Mouse (Mus musculus) embryonic facial prominence, embryonic 12.5 days (tissue): ENCODE measurements at regions not wholly inside any gene's neighbourhood (a gene's known extent, or its start where the extent isn't known, plus 50 kb on each side); places are given as distances from the start of the nearest gene placed in this dataset.

Experiments
- ATAC-seq: fragments of 200-750 bp; cut with Nextera tagmentation; 2 replicates; pipeline ENCODE4 v1.8.0; 2017; ENCODE audit not compliant: insufficient number of reproducible peaks, insufficient read depth, low FRiP score, low TSS enrichment
- H3K27ac ChIP-seq: fragments of 300-500 bp; sonication (generic); 2 replicates; pipeline ENCODE4 v1.5.1; 2016; ENCODE audit warnings: mild to moderate bottlenecking
- H3K27me3 ChIP-seq: fragments of 300-500 bp; sonication (generic); 2 replicates; pipeline ENCODE4 v1.6.1; 2016; ENCODE audit warnings: mild to moderate bottlenecking, moderate library complexity
- H3K36me3 ChIP-seq: fragments of 300-500 bp; sonication (generic); 2 replicates; pipeline ENCODE4 v1.6.1; 2016; ENCODE audit warnings: mild to moderate bottlenecking
- H3K4me1 ChIP-seq: fragments of 300-500 bp; sonication (generic); 2 replicates; pipeline ENCODE4 v1.6.1; 2016
- H3K4me2 ChIP-seq: fragments of 300-500 bp; sonication (generic); replicated peaks from 2 replicates; pipeline ENCODE4 v1.6.1; 2016; ENCODE audit warnings: mild to moderate bottlenecking, moderate library complexity
- H3K4me3 ChIP-seq: fragments of 300-500 bp; sonication (generic); 2 replicates; pipeline ENCODE4 v1.5.1; 2016; ENCODE audit warnings: mild to moderate bottlenecking
- H3K9ac ChIP-seq: fragments of 300-500 bp; sonication (generic); 2 replicates; pipeline ENCODE4 v1.6.1; 2016; ENCODE audit warnings: mild to moderate bottlenecking, moderate library complexity
- H3K9me3 ChIP-seq: fragments of 300-500 bp; sonication (generic); 2 replicates; pipeline ENCODE4 v1.6.1; 2016; ENCODE audit warnings: mild to moderate bottlenecking, moderate library complexity
- WGBS: fragments of 180-500 bp; shearing (Covaris S2); methylation state at CpG from one replicate; pipeline ENCODE4 v1.1.7; 2016; 5-methylcytosine and 5-hydroxymethylcytosine counted together

DNA sequence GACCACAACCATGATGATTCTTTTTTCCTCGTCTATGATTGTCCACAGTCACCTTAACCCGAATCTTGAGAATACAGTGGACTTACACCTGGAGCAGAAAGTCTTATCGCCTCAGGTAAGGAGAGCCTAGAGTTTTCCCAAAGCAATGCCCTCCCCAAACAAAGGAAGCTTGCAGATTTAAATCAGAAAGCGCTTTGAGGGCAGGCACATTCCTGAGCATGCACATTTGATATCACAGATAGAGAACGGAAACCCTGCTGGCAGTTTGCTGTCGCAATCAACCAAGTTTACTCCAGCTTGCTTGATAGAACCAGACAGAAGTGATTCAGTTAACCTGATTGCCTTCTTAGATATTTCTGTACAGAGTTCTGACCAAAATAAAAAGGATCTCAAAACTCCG lies 393.6 kb upstream of the Gm10131 start:
- Histone ChIP-seq H3K9me3 (no peaks in the 10 kb centered on the region), H3K27me3 (no peaks in the 10 kb centered on the region), H3K9ac (no peak overlapping the region), H3K36me3 (no peaks in the 10 kb centered on the region), H3K4me3 (no peak overlapping the region), H3K27ac (no peak overlapping the region), H3K4me1 (no peaks in the 10 kb centered on the region), H3K4me2 (no peak overlapping the region)
- WGBS: 80% methylated on average over 7 of the region's 7 CpGs
- ATAC-seq: no peak

DNA sequence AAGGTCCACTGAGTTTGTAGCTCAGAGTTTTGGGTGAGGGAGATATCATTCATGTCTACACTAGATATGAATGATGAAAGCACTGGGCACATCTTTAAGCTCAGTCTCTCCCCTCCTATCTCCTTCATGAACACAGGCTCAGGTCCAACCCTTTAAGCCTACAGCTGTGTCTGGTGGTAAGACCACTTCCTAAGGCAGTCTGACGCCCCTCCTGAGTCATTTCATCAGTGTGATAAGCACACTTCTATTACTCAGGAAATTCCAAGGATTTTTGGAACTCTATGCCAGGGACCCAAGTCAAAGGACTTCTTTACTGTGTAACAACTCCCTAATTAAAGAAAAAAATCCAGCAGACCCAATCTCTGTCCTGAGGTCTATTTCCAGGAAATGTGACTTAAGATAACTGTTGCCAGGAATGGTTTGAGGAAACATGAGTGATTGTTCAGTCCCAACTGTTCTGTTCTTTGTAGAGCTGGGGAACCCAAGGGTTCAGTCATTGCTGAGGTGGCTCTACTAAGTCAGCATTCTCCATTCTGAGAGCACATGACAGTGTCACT lies 391.1 kb upstream of the Gm10131 start:
- WGBS: 52% methylated on average over 1 of the region's 1 CpGs
- Histone ChIP-seq H3K9ac (no peak overlapping the region), H3K36me3 (no peaks in the 10 kb centered on the region), H3K27me3 (no peaks in the 10 kb centered on the region), H3K27ac (no peak overlapping the region), H3K4me2 (no peak overlapping the region), H3K9me3 (no peaks in the 10 kb centered on the region), H3K4me1 (no peaks in the 10 kb centered on the region), H3K4me3 (no peak overlapping the region)
- ATAC-seq: no peak

DNA sequence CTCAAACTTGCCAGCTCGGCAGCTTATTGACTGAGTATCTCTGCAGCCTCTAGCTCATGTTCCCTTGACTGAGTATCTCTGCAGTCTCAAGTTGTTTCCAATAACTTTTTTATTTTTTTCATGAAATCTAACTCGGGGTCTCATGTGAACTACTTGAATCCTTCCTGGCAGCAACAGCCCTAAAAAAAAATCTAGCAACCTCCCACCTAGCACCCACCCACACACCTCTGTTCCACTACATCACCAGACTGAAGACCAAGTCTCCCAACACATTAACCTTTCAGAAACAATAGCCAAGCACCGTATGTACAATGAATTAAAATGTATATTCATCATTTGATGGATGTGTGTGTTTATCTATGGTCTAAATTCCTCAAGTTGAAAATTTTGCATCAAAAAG lies 387.7 kb upstream of the Gm10131 start:
- WGBS: 74% methylated on average over 3 of the region's 3 CpGs
- Histone ChIP-seq H3K27ac (no peak overlapping the region), H3K4me3 (no peak overlapping the region), H3K9ac (no peak overlapping the region), H3K9me3 (no peaks in the 10 kb centered on the region), H3K36me3 (no peaks in the 10 kb centered on the region), H3K4me1 (no peaks in the 10 kb centered on the region), H3K27me3 (no peaks in the 10 kb centered on the region), H3K4me2 (no peak overlapping the region)
- no peak for ATAC-seq

DNA sequence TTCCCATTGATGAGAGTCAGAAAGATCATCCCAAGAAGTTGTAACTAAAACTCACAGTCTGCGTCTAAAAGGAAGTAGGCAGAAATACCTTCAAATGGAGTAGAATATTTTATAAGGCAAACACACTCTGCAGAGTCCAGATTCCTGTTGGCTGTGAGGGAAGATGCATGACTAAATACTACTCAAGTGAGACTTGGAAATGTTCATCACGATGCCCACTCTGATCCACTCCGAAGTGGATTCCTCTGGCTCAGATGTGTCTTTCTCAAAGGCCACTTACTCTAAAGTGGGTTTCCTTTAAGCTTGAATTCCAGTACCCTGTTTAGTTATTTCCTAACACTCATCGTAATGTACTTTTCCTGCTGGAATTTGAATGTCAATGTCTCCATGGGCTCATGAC lies 385.2 kb upstream of the Gm10131 start:
- H3K27ac ChIP-seq: no peak overlapping the region
- H3K9ac ChIP-seq: no peak overlapping the region
- H3K4me2 ChIP-seq: no peak overlapping the region
- ATAC-seq: no peak
- H3K36me3 ChIP-seq: no peaks in the 10 kb centered on the region
- 93% methylated on average over 4 of the region's 4 CpGs for WGBS
- H3K4me1 ChIP-seq: no peaks in the 10 kb centered on the region
- H3K27me3 ChIP-seq: no peaks in the 10 kb centered on the region
- no peaks in the 10 kb centered on the region for H3K9me3 ChIP-seq
- no peak overlapping the region for H3K4me3 ChIP-seq

DNA sequence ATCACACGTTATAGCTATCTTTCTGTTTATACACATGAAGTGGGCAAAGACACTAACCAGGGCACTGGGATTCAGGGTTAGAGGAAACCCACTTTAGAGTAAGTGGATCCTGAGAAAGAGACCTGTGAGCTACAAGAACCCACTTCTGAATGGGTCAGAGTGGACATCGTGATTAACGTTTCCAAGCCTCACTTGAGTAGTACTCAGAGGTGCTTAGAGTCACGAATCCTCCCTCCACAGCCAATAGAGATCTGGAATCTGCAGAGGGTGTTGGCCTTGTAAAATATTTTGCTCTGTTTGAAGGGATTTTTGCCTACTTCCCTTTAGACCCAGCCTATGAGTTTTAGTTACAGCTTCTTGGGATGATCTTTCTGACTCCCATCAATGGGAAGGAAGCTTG lies 384.4 kb upstream of the Gm10131 start:
- H3K4me3 ChIP-seq: no peak overlapping the region
- no peaks in the 10 kb centered on the region for H3K36me3 ChIP-seq
- ATAC-seq: no peak
- H3K27ac ChIP-seq: no peak overlapping the region
- no peaks in the 10 kb centered on the region for H3K4me1 ChIP-seq
- H3K9me3 ChIP-seq: no peaks in the 10 kb centered on the region
- WGBS: 90% methylated on average over 4 of the region's 4 CpGs
- H3K9ac ChIP-seq: no peak overlapping the region
- no peak overlapping the region for H3K4me2 ChIP-seq
- no peaks in the 10 kb centered on the region for H3K27me3 ChIP-seq

DNA sequence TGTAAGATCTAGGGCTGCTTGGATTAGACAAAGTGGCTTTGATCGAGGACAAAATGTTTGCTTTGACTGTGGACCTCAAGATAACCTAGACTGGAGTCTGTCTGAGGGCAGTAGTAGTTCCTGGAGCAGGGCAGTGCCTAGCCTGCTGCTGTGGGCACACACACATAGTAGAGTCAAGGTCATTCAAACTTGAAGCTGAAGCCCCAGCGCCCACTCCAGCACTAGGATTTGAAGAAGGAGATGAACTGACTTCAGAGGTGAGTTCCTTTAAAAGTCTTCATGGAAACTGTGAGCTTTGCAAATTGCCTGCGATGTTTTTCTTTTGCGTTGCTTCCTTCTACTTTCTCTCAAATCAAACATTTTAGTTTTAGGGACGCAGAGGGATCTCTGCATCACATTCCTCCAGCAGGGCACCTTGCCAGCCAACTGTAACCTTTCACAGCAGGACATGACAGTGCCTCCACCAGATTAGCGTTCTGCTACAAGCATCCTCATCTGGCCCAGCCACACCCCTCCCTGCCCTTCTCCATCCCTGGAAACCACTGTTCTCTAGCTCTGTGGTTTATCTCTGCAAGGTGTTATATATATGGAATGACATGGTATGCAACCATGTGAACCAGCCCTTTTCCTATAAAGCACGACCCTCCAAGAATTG lies 377.3 kb upstream of the Gm10131 start:
- Histone ChIP-seq H3K4me1 (no peaks in the 10 kb centered on the region), H3K27ac (no peak overlapping the region), H3K4me2 (no peak overlapping the region), H3K4me3 (no peak overlapping the region), H3K9me3 (no peaks in the 10 kb centered on the region), H3K9ac (no peak overlapping the region), H3K36me3 (no peaks in the 10 kb centered on the region), H3K27me3 (0 out of 2 replicates have a peak, but pooled peaks cover 3% of the 10 kb centered on the region)
- ATAC-seq: no peak
- WGBS: 63% methylated on average over 7 of the region's 7 CpGs

DNA sequence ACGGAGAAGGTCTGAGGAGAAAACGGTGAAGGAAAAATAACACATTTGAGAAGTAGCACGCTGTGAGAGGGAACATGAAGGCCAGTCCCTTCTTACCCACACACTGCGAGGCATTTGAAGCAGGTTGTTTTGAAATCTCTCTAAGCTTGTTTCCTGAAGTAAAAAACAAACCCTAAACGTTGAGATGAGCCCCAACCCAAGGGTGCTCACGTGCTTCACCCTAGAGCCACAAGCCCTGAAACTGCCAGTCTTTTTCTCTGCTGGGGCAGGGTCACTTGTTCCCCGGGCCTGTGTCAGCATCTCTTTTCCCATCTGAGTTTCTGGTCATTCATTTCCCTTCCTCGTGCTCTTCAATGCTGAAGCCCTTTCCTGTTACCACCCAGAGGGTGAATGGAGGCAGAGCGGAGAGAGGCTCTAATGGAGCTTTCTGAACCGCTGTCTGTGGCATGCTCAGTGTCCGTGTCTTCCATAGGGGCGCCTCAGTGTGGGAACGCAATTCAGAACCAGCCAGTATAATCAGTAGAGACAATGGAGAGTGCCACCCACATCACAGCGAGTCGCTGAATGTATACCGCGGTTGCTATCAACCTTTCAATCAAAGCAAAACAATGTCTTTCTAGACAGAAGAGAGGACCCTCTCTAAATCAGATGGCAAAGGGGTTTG lies 375.0 kb upstream of the Gm10131 start:
- Histone ChIP-seq H3K4me2 (no peak overlapping the region), H3K27me3 (0 out of 2 replicates have a peak, but pooled peaks cover 3% of the 10 kb centered on the region), H3K9ac (no peak overlapping the region), H3K27ac (no peak overlapping the region), H3K4me1 (no peaks in the 10 kb centered on the region), H3K9me3 (no peaks in the 10 kb centered on the region), H3K36me3 (no peaks in the 10 kb centered on the region), H3K4me3 (no peak overlapping the region)
- ATAC-seq: no peak
- WGBS: 67% methylated on average over 17 of the region's 17 CpGs

DNA sequence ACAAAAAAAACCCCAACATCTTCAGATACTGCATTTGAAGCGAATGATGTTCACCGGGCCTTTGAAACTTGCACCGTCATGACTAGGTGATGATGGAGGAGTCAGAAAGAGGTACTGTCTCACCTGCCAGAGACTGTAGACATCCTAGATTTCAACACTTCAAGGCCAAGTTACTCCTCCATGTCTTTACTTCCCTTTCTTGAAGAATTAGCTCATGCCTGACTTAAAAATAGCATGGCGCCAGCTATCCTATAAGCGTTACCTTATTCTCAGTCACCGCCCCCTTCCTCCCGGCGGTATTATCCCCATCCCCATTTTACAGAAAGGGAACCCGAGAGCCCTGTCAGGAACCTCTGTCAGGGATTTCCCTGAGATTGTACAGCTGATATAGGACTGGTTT lies 374.4 kb upstream of the Gm10131 start:
- ATAC-seq: no peak
- WGBS: 92% methylated on average over 9 of the region's 9 CpGs

DNA sequence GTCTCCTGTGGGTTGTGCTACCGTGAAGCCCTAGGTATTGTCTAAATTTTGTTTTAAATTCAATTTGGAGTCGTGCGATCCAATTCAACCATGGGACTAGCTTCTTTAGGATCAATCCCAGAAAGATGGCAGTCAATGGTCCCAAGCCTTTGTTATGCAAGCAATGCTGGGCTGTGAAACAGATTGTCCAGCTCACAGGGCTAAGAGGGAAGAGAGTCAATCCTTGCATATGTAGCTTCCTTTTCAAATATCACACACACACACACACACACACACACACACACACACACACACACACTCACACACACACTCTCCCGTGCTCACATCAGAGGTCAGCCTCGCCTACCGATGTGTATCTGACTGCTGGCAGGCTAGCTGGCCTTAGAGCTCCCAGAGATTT lies 373.8 kb upstream of the Gm10131 start:
- no peaks in the 10 kb centered on the region for H3K4me1 ChIP-seq
- WGBS: 82% methylated on average over 6 of the region's 6 CpGs
- no peaks in the 10 kb centered on the region for H3K36me3 ChIP-seq
- H3K27ac ChIP-seq: no peak overlapping the region
- ATAC-seq: no peak
- H3K4me2 ChIP-seq: no peak overlapping the region
- H3K9me3 ChIP-seq: no peaks in the 10 kb centered on the region
- no peak overlapping the region for H3K4me3 ChIP-seq
- no peak overlapping the region for H3K9ac ChIP-seq
- H3K27me3 ChIP-seq: 0 out of 2 replicates have a peak, but pooled peaks cover 3% of the 10 kb centered on the region

More for the DNA sequence above, 374.4 kb upstream of the Gm10131 start:
- Histone ChIP-seq H3K27ac (no peak overlapping the region), H3K4me1 (no peaks in the 10 kb centered on the region), H3K4me2 (no peak overlapping the region), H3K9ac (no peak overlapping the region), H3K4me3 (no peak overlapping the region), H3K36me3 (no peaks in the 10 kb centered on the region), H3K27me3 (0 out of 2 replicates have a peak, but pooled peaks cover 3% of the 10 kb centered on the region), H3K9me3 (no peaks in the 10 kb centered on the region)

DNA sequence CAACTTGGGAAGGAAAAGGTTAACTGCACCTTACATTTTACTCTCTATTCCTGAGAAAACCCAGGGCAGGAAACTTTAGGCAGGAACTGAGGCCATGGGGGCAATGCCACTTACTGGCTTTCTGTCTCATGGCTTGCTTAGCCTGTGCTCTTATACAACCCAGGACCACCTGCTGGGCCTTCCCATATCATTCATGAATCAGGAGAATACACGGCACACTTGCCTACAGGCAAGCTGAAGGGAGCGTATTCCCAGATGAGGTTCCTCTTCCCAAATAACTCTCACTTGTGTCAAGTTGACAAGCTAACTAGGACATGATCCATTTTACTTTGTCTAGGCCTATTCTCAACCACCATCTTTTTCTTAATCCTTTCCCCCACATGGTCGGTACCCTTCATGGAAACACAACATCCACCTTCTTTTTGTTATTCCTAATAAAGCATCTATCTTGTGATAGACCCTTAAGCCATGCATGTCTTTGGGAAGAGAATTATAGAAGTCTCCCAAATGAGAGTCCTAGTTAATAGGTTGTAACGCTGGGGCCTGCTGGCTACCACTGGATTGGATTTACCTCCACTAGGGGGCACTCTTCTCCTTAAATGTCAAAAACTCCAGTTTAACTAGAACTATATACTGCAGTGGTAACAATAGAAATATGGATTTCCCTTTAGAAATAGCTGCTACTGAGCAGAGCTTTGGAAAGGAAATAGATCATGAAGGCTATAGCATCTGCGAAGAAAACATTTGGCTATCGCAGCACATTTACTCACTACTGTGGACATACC lies 373.2 kb upstream of the Gm10131 start:
- Histone ChIP-seq H3K4me2 (no peak overlapping the region), H3K9me3 (no peaks in the 10 kb centered on the region), H3K4me1 (no peaks in the 10 kb centered on the region), H3K27me3 (0 out of 2 replicates have a peak, but pooled peaks cover 3% of the 10 kb centered on the region), H3K9ac (no peak overlapping the region), H3K36me3 (no peaks in the 10 kb centered on the region), H3K27ac (no peak overlapping the region), H3K4me3 (no peak overlapping the region)
- ATAC-seq: no peak
- WGBS: 64% methylated on average over 6 of the region's 6 CpGs

DNA sequence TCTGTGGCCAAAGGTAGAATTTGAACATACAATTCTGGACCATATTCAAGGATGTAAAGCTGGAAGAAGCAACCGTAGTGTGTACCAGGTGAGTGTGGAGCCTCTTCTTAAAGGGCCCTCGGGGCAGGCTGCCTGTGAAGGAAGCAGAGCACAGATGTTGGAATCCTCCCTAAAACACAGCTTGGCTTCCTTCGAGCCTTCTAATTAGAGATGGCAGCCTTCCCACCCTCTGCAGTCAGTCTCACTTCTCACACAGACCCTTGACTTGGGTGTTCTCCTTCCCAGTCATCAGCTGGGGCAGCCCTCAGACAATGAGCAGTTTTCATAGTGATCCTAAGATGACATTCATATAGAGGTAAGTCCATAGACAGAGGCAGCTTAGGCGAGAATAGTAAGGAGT lies 371.7 kb upstream of the Gm10131 start:
- no peak overlapping the region for H3K4me3 ChIP-seq
- no peak overlapping the region for H3K27ac ChIP-seq
- 58% methylated on average over 4 of the region's 4 CpGs for WGBS
- no peaks in the 10 kb centered on the region for H3K36me3 ChIP-seq
- H3K27me3 ChIP-seq: no peaks in the 10 kb centered on the region
- no peak overlapping the region for H3K9ac ChIP-seq
- H3K4me2 ChIP-seq: no peak overlapping the region
- ATAC-seq: no peak
- H3K9me3 ChIP-seq: no peaks in the 10 kb centered on the region
- no peaks in the 10 kb centered on the region for H3K4me1 ChIP-seq

DNA sequence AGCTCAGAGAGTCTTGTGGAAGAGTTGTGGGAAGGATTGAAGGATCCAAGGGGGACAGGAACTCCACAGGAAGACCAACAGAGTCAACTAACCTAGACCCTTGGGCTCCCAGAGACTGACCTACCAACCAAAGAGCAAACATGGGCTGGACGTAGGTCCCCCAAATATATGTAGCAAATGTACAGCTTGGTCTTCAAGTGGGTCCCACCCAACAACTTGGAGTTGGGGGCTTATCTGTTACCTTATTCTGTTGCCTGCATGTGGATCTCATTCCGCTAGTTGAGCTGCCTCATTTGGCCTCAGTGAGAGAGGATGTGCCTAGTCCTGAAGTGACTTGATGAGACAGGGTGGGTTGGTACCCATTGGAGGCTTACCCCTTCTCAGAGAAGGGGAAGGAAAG lies 371.1 kb upstream of the Gm10131 start:
- no peaks in the 10 kb centered on the region for H3K9me3 ChIP-seq
- H3K27me3 ChIP-seq: no peaks in the 10 kb centered on the region
- no peak overlapping the region for H3K27ac ChIP-seq
- H3K4me1 ChIP-seq: no peaks in the 10 kb centered on the region
- H3K36me3 ChIP-seq: no peaks in the 10 kb centered on the region
- no peak overlapping the region for H3K4me2 ChIP-seq
- WGBS: 92% methylated on average over 2 of the region's 2 CpGs
- H3K4me3 ChIP-seq: no peak overlapping the region
- no peak for ATAC-seq
- no peak overlapping the region for H3K9ac ChIP-seq
